Mouse (Mus musculus) MEL (cell line): ENCODE data around the gene Magi2.

ENCODE experiments used
- CHD1 ChIP-seq: IDR thresholded peaks from 2 replicates; pipeline ENCODE4 v1.6.1; 2012; ENCODE audit warnings: low read depth, mild to moderate bottlenecking, inconsistent platforms, low read length, improper control_type of control experiment
- CTCF ChIP-seq, 3 experiments: IDR thresholded peaks in 2 of 3; conservative IDR thresholded peaks in 1 of 3; 2 replicates each; pipeline ENCODE4 v1.5.1; 2011 to 2012; ENCODE audit warnings: low read length in 3 of 3, low read depth in 2 of 3, mild to moderate bottlenecking in 2 of 3, improper control_type of control experiment in 1 of 3, inconsistent platforms in 1 of 3, mixed read lengths in 1 of 3, moderate library complexity in 1 of 3; ENCODE audit not compliant: control insufficient read depth in 1 of 3, insufficient read depth in 1 of 3, poor library complexity in 1 of 3, severe bottlenecking in 1 of 3
- EP300 ChIP-seq, 2 experiments: IDR thresholded peaks; 2 replicates each; pipeline ENCODE4 v1.6.1; 2011; ENCODE audit warnings: improper control_type of control experiment in 2 of 2, low read length in 2 of 2, low read depth in 1 of 2, mild to moderate bottlenecking in 1 of 2
- GATA1 ChIP-seq: IDR thresholded peaks from 2 replicates; pipeline ENCODE4 v1.6.1; 2011; ENCODE audit warnings: low read depth, low read length, improper control_type of control experiment
- HCFC1 ChIP-seq: IDR thresholded peaks from 2 replicates; pipeline ENCODE4 v1.6.1; 2012; ENCODE audit warnings: low read depth, mild to moderate bottlenecking, inconsistent platforms, low read length, improper control_type of control experiment, moderate library complexity
- KAT2A ChIP-seq: conservative IDR thresholded peaks from 2 replicates; pipeline ENCODE4 v1.6.1; 2012; ENCODE audit warnings: low read depth, low read length, improper control_type of control experiment, inconsistent platforms
- MAFK ChIP-seq: IDR thresholded peaks from 2 replicates; pipeline ENCODE4 v1.6.1; 2011; ENCODE audit warnings: low read depth, mild to moderate bottlenecking, low read length, improper control_type of control experiment, borderline replicate concordance
- POLR2A ChIP-seq, 2 experiments: IDR thresholded peaks; 2 replicates each; pipeline ENCODE4 v1.6.1; 2011 to 2012; ENCODE audit warnings: low read length in 2 of 2, mild to moderate bottlenecking in 2 of 2, control low read depth in 1 of 2, improper control_type of control experiment in 1 of 2, low read depth in 1 of 2, moderate library complexity in 1 of 2; ENCODE audit not compliant: control insufficient read depth in 1 of 2, insufficient read depth in 1 of 2, poor library complexity in 1 of 2
- TAL1 ChIP-seq: IDR thresholded peaks from 2 replicates; pipeline ENCODE4 v1.6.1; 2012; ENCODE audit warnings: mild to moderate bottlenecking, inconsistent platforms, low read length, moderate library complexity, mixed read lengths
- TCF12 ChIP-seq: IDR thresholded peaks from 2 replicates; pipeline ENCODE4 v1.6.1; 2014; ENCODE audit warnings: low read depth, mild to moderate bottlenecking, inconsistent platforms, low read length, improper control_type of control experiment, moderate library complexity
- USF2 ChIP-seq, 2 experiments: IDR thresholded peaks; 2 replicates each; pipeline ENCODE4 v1.6.1; 2011 to 2012; ENCODE audit warnings: improper control_type of control experiment in 2 of 2, low read length in 2 of 2, borderline replicate concordance in 1 of 2, inconsistent platforms in 1 of 2, low read depth in 1 of 2, mild to moderate bottlenecking in 1 of 2; ENCODE audit not compliant: insufficient read depth in 1 of 2
- ZKSCAN1 ChIP-seq: IDR thresholded peaks from 2 replicates; pipeline ENCODE4 v1.6.1; 2012; ENCODE audit warnings: low read depth, mild to moderate bottlenecking, inconsistent platforms, low read length, improper control_type of control experiment, moderate library complexity
- ZMIZ1 ChIP-seq: IDR thresholded peaks from 2 replicates; pipeline ENCODE4 v1.6.1; 2012; ENCODE audit warnings: low read depth, mild to moderate bottlenecking, inconsistent platforms, low read length, improper control_type of control experiment, moderate library complexity
- ZNF384 ChIP-seq: IDR thresholded peaks from 2 replicates; pipeline ENCODE4 v1.6.1; 2012; ENCODE audit warnings: low read depth, mild to moderate bottlenecking, inconsistent platforms, low read length, improper control_type of control experiment

DNA sequence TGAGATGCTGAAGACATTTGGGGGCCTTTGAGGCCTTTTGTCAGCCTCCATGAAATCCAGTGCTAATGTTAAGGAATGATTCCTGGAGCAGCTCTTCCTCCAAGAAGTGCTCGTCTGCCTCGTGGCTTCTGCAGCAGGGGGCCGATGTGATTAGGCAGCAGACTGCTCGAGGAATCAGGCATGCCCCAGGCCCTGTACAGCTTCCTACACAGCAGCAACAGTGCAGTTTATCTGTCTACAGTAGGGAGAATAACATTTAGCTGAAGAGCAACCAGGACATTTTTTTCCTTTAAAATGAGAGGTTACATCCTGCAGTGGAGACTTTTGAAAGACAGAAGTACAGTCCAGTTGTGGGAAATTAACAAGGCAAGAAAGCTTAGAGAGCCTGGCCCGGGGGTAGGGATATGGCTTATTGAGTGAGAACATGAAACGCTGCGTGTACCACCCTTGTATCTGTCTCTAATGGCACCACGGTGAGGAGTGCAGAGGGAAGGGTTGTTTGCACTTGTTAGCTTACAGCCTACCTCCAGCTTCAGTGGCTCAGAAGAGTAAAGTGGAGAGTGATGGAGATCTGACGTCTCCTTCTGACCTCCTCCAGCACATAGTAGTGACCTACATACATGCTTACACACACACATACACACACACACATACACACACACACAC lies 1205.4 kb downstream of the Magi2 start:
- TF ChIP-seq TAL1 = no peak
- no peak for TF ChIP-seq CHD1
- TF ChIP-seq POLR2A (IDR thresholded peaks at IDR 0.05; ENCODE audit: control insufficient read depth in 1 of 2, insufficient read depth in 1 of 2, low read depth in 1 of 2, low read length in 2 of 2, poor library complexity in 1 of 2) = no peak
- TF ChIP-seq EP300 (IDR thresholded peaks at IDR 0.05; ENCODE audit: low read depth in 1 of 2, low read length in 2 of 2) = no peak
- TF ChIP-seq CTCF (IDR thresholded peaks at IDR 0.05 in 2 of 3, conservative IDR thresholded peaks at IDR 0.05 in 1 of 3; ENCODE audit: control insufficient read depth in 1 of 3, insufficient read depth in 1 of 3, low read depth in 2 of 3, low read length in 3 of 3, poor library complexity in 1 of 3, severe bottlenecking in 1 of 3) = no peak
- TF ChIP-seq ZNF384 = no peak
- no peak for TF ChIP-seq MAFK
- TF ChIP-seq ZKSCAN1 = no peak
- TF ChIP-seq HCFC1 = no peak
- no peak for TF ChIP-seq ZMIZ1
- TF ChIP-seq GATA1 = no peak
- TF ChIP-seq USF2 (IDR thresholded peaks at IDR 0.05; ENCODE audit: borderline replicate concordance in 1 of 2, insufficient read depth in 1 of 2, low read depth in 1 of 2, low read length in 2 of 2) = no peak
- no peak for TF ChIP-seq KAT2A
- no peak for TF ChIP-seq TCF12
